Mouse (Mus musculus) kidney, adult 2 months (tissue): Measurements from ENCODE around the gene Eif4h.

Source experiments
- CTCF ChIP-seq: fragments of 200-500 bp; conservative IDR thresholded peaks from 2 replicates; pipeline ENCODE4 v1.5.1; 2011; ENCODE audit warnings: low read depth, mild to moderate bottlenecking, control low read depth, low read length, moderate library complexity, mixed read lengths; ENCODE audit not compliant: insufficient read depth, insufficient read length
- POLR2A ChIP-seq: fragments of 200-500 bp; IDR thresholded peaks from one replicate; pipeline ENCODE4 v1.6.1; 2011; ENCODE audit warnings: low read depth, low read length, control low read depth

- TF ChIP-seq POLR2A = no peak
- no peak for TF ChIP-seq CTCF
Measured at GRCm38 (mm10) chr5:134629508-134629907, 9.8 kb downstream of the Eif4h start.
